Mouse (Mus musculus): ENCODE results near the gene Zbtb41.

DNA sequence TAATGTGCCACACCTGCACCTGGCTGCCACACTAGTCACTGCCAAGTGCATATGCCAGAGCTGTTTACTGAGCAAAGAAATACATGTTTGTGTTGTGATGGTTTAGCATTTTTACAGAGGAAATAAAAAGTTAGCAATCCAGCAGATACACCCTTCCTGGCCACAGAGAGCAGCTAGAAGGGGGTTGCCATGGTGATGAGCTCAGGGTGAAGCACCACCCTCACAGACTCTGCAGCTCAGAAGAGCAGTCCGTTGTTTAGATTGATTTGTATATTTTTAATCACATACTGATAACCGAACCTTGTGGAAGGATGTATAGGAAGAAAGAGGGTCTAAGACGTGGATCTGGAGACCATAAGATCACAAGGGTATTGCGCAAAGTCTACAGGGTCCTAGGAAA is 59.1 kb downstream of the Zbtb41 start:
- TF ChIP-seq CTCF (IDR thresholded peaks at IDR 0.05) (no peak), EP300 (IDR thresholded peaks at IDR 0.05) (no peak)
